Mouse (Mus musculus): ENCODE results near the gene Mbd3. TPM values are rescaled to one million over a fixed set of nuclear protein-coding genes. Genes with fewer than 3 reads are reported as not detected.
"Not testable (repeated sequence)": the region's sequence is repeated elsewhere in the genome, so short reads cannot be mapped to it uniquely, and the experiment has no call there.

Mbd3 gene
- polyA plus RNA-seq, 1 experiment from 2014 or later: 227 TPM

GRCm38 (mm10) chr10:80355431-80355830, 43.9 kb downstream of the Mbd3 start:
- no peak overlapping the region for H3K4me2 ChIP-seq
- no peak overlapping the region for H3K4me3 ChIP-seq
- H3K27me3 ChIP-seq (replicated peaks): peaks cover 83% of the 10 kb centered on the region
- 5% methylated on average over 9 of the region's 9 CpGs for WGBS
- no peak overlapping the region for H3K9ac ChIP-seq
- no peaks in the 10 kb centered on the region for H3K9me3 ChIP-seq
- no peak overlapping the region for H3K27ac ChIP-seq
- no peaks in the 10 kb centered on the region for H3K36me3 ChIP-seq (replicated peaks)
- peaks cover 25% of the 10 kb centered on the region for H3K4me1 ChIP-seq
- ATAC-seq (replicated peaks): no peak

- H3K4me2 ChIP-seq: no peak overlapping the region
- H3K9me3 ChIP-seq: no peaks in the 10 kb centered on the region
- H3K4me1 ChIP-seq: peaks cover 29% of the 10 kb centered on the region
- H3K27me3 ChIP-seq (replicated peaks): peaks cover 95% of the 10 kb centered on the region
- no peaks in the 10 kb centered on the region for H3K36me3 ChIP-seq (replicated peaks)
- ATAC-seq (replicated peaks): no peak
- no peak overlapping the region for H3K27ac ChIP-seq
- H3K4me3 ChIP-seq: no peak overlapping the region
- WGBS: 65% methylated on average over 8 of the region's 8 CpGs
- no peak overlapping the region for H3K9ac ChIP-seq
Observed at GRCm38 (mm10) chr10:80352727-80353126, 46.6 kb downstream of the Mbd3 start.

GRCm38 (mm10) chr10:80351896-80352295, 47.5 kb downstream of the Mbd3 start:
- 23% methylated on average over 11 of the region's 11 CpGs for WGBS
- Histone ChIP-seq H3K4me1 (peaks cover 20% of the 10 kb centered on the region), H3K4me3 (no peak overlapping the region), H3K4me2 (no peak overlapping the region), H3K27me3 (replicated peaks) (peaks cover 94% of the 10 kb centered on the region), H3K27ac (no peak overlapping the region), H3K9me3 (no peaks in the 10 kb centered on the region), H3K9ac (no peak overlapping the region), H3K36me3 (replicated peaks) (no peaks in the 10 kb centered on the region)
- no peak for ATAC-seq (replicated peaks)

- 5% methylated on average over 7 of the region's 7 CpGs for WGBS
- no peak overlapping the region for H3K9ac ChIP-seq
Observed at GRCm38 (mm10) chr10:80350292-80350691, 49.1 kb downstream of the Mbd3 start.

GRCm38 (mm10) chr10:80348981-80349380, 50.4 kb downstream of the Mbd3 start:
- H3K27ac ChIP-seq: no peak overlapping the region
- peaks cover 9% of the 10 kb centered on the region for H3K4me1 ChIP-seq
- no peaks in the 10 kb centered on the region for H3K9me3 ChIP-seq
- no peaks in the 10 kb centered on the region for H3K36me3 ChIP-seq (replicated peaks)
- peaks cover 93% of the 10 kb centered on the region for H3K27me3 ChIP-seq (replicated peaks)
- no peak for ATAC-seq (replicated peaks)
- no peak overlapping the region for H3K4me3 ChIP-seq
- 16% methylated on average over 25 of the region's 26 CpGs for WGBS
- H3K4me2 ChIP-seq: 0 out of 2 replicates have a peak overlapping the region, but pooled peaks have one; percentile 2
- no peak overlapping the region for H3K9ac ChIP-seq

More at GRCm38 (mm10) chr10:80350292-80350691, 49.1 kb downstream of the Mbd3 start:
- peaks cover 92% of the 10 kb centered on the region for H3K27me3 ChIP-seq (replicated peaks)
- H3K9me3 ChIP-seq: no peaks in the 10 kb centered on the region
- no peak overlapping the region for H3K27ac ChIP-seq
- H3K4me1 ChIP-seq: peaks cover 9% of the 10 kb centered on the region; the same call in 1 of the 2 replicates
- peak; percentile 68 for ATAC-seq (replicated peaks)
- H3K4me3 ChIP-seq: no peak overlapping the region
- H3K4me2 ChIP-seq: no peak overlapping the region
- H3K36me3 ChIP-seq (replicated peaks): no peaks in the 10 kb centered on the region

GRCm38 (mm10) chr10:80348244-80348781, 51.0 kb downstream of the Mbd3 start, which contains the start of gene Adamtsl5:
Gene Adamtsl5, minus strand, starts transcription at chr10:80348412.
- Histone ChIP-seq H3K36me3 (replicated peaks) (no peaks in the 10 kb centered on the region), H3K27ac (no peak within 1 kb of the TSS), H3K4me2 (peak within 1 kb of the TSS; percentile 2), H3K4me1 (peaks cover 14% of the 10 kb centered on the region), H3K9me3 (no peaks in the 10 kb centered on the region), H3K4me3 (no peak within 1 kb of the TSS), H3K9ac (no peak within 1 kb of the TSS), H3K27me3 (replicated peaks) (peaks cover 95% of the 10 kb centered on the region)
- ATAC-seq (replicated peaks): no peak
- WGBS: under 1% methylated on average over 40 of the region's 42 CpGs

GRCm38 (mm10) chr10:80347514-80347967, 51.8 kb downstream of the Mbd3 start:
- Histone ChIP-seq H3K27ac (no peak overlapping the region), H3K27me3 (replicated peaks) (peaks cover 95% of the 10 kb centered on the region), H3K9ac (no peak overlapping the region), H3K36me3 (replicated peaks) (no peaks in the 10 kb centered on the region), H3K4me2 (no peak overlapping the region), H3K9me3 (no peaks in the 10 kb centered on the region), H3K4me3 (no peak overlapping the region), H3K4me1 (peaks cover 22% of the 10 kb centered on the region)
- 17% methylated on average over 17 of the region's 17 CpGs for WGBS
- no peak for ATAC-seq (replicated peaks)

GRCm38 (mm10) chr10:80345929-80346328, 53.4 kb downstream of the Mbd3 start:
- H3K4me3 ChIP-seq; ATAC-seq (replicated peaks); H3K36me3 ChIP-seq (replicated peaks); H3K9me3 ChIP-seq; H3K4me2 ChIP-seq; H3K9ac ChIP-seq; H3K27ac ChIP-seq: not testable (repeated sequence)
- Histone ChIP-seq H3K4me1 (peaks cover 30% of the 10 kb centered on the region), H3K27me3 (replicated peaks) (peaks cover 97% of the 10 kb centered on the region)
- 77% methylated on average over 6 of the region's 6 CpGs for WGBS

- Histone ChIP-seq H3K4me2 (no peak overlapping the region), H3K27ac (no peak overlapping the region), H3K4me1 (peaks cover 33% of the 10 kb centered on the region), H3K27me3 (replicated peaks) (peaks cover 97% of the 10 kb centered on the region), H3K36me3 (replicated peaks) (no peaks in the 10 kb centered on the region), H3K4me3 (no peak overlapping the region), H3K9ac (no peak overlapping the region), H3K9me3 (no peaks in the 10 kb centered on the region)
- no peak for ATAC-seq (replicated peaks)
- under 1% methylated on average over 16 of the region's 16 CpGs for WGBS
Observed at GRCm38 (mm10) chr10:80345122-80345521, 54.2 kb downstream of the Mbd3 start.

- 38% methylated on average over 9 of the region's 9 CpGs for WGBS
- peaks cover 88% of the 10 kb centered on the region for H3K27me3 ChIP-seq (replicated peaks)
- H3K9ac ChIP-seq: no peak overlapping the region
- H3K4me2 ChIP-seq: no peak overlapping the region
- no peaks in the 10 kb centered on the region for H3K36me3 ChIP-seq (replicated peaks)
- peaks cover 36% of the 10 kb centered on the region for H3K4me1 ChIP-seq
- H3K9me3 ChIP-seq: no peaks in the 10 kb centered on the region
- no peak overlapping the region for H3K4me3 ChIP-seq
- ATAC-seq (replicated peaks): no peak
- H3K27ac ChIP-seq: no peak overlapping the region
Observed at GRCm38 (mm10) chr10:80344131-80344661, 55.2 kb downstream of the Mbd3 start.

- Histone ChIP-seq H3K4me1 (peaks cover 30% of the 10 kb centered on the region), H3K27ac (no peak overlapping the region), H3K9ac (no peak overlapping the region), H3K36me3 (replicated peaks) (no peaks in the 10 kb centered on the region), H3K27me3 (replicated peaks) (peaks cover 81% of the 10 kb centered on the region), H3K4me2 (peak overlapping the region; percentile 56), H3K4me3 (peak overlapping the region; percentile 32), H3K9me3 (no peaks in the 10 kb centered on the region)
- ATAC-seq (replicated peaks): peak; percentile 16; the same call in 1 of the 2 replicates
- WGBS: 24% methylated on average over 13 of the region's 13 CpGs
Observed at GRCm38 (mm10) chr10:80343425-80343895, 55.9 kb downstream of the Mbd3 start.

- WGBS: 0% methylated on average over 30 of the region's 33 CpGs
- H3K27ac ChIP-seq: no peak overlapping the region
- no peaks in the 10 kb centered on the region for H3K36me3 ChIP-seq (replicated peaks)
- peaks cover 27% of the 10 kb centered on the region for H3K4me1 ChIP-seq
- H3K4me2 ChIP-seq: peak overlapping the region; percentile 56
- H3K9me3 ChIP-seq: no peaks in the 10 kb centered on the region
- peak overlapping the region; percentile 32 for H3K4me3 ChIP-seq
- H3K27me3 ChIP-seq (replicated peaks): peaks cover 75% of the 10 kb centered on the region
- H3K9ac ChIP-seq: no peak overlapping the region
- peak; percentile 65 for ATAC-seq (replicated peaks)
Observed at GRCm38 (mm10) chr10:80342749-80343424, 56.5 kb downstream of the Mbd3 start.
